Mouse (Mus musculus): ENCODE measurements around the gene Erf.

Erf gene

DNA sequence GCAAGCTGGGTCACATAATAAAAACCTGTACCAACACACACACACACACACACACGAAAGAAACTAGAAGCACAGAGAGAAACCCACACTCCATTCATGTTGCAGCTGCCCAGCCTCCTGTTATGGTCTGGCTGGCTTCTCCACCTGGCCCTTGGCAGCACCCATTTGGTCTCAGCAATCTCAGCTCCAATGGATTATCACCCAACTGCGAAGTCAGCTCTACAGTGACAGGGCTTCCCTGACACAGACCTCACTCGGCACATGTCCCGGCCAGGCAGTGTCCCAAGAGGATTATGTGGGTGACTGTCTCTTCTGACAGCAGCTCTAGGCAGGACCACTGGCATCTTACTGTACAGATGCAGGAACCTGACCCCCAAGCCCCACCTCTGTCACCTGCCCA is 40.1 kb downstream of the Erf start:
- no peak for DNase-seq (ENCODE audit: low read depth, low spot score)

DNA sequence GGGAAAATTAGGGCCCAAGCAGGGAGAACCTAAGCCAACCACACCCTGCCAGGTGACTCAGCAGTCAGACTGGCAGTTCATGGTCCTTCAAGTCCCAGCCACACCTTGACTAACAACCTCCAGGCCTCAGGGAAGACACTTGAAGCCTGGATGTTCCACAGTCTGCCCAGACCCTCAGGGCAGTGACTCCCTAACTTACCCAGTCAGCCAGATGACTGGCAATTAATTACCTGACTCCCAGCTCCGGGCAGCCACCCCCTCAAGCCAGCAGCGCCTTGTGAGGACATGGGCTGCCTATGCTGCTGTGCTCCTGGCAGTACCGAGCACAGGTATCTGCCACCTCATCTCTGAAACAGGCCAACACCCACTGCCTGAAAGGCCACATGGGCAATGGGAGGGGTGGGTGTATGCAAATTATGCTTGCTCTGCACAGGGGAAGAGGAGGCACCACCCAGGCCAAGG is 41.4 kb downstream of the Erf start:
- no peak for DNase-seq (ENCODE audit: low read depth, low spot score)

DNA sequence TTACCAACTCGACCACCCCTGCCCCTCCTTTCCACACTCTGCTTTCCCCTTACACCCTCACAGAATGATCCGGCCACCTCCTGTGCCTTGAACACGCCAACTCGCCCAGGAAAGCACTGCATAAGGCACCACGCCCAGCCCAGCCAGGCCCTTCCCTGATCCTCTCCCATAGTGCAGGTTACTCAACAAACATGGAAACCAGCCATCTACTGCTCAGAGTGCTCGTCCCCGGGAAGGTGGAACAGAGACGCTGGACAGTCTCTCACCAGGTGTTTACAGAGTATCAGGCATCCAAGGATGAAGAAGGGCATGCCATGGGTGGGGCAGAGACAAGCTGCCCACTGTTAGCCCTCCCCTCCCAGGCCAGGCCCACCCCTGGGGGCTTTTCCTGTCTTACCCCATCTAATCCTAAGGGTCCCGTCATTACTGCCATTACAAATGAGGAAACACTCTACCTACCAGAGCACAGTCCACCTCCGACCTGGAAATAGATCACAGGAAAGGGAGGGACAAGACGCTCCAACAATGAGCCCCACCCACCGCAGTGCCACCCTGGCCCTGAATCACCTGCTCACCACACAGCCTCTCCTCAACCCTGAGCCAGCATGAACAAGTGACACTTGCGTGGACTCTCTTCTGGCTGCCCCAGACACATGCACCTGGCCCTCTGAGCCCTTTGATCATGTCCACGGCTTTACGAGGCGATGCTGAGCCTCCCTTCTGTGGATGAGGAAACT is 44.3 kb downstream of the Erf start:
- DNase-seq (ENCODE audit: low read depth, low spot score), result no peak

DNA sequence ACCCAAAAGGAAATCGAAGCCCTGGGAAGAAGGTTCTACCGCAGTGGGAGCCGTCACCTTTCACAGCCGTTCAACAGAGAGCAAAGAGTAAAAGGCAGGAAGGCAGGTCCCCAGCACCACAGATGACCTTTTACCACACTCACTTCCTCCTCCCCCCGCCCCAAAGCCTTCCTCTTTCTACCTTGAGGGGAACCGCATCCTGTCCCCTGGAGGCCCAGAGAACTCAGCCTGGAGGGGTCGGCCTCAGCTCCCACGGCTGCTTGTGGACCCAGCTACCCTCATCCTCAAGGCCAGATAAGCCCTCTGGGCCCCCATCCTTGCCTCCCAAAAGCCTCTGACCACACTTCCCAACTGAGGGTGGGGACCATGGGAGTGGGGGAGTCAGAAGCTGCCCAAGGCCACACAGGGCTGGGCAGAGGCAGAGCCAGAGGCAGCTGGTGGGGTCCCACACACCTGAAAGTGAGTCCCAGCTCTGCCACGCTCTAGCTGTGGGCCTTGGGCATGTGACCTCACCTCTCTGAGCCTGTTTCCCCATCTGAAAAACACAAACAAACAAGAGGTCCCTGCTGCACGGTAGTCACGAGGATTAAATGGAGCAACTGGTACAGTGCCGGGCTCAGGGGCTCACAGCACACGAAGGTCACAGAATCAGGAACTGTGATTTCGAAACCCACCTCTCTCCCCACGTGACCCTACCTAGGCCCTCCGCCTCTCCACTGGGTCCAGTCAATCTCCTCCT is 45.0 kb downstream of the Erf start:
- DNase-seq (ENCODE audit: low read depth, low spot score), result no peak

DNA sequence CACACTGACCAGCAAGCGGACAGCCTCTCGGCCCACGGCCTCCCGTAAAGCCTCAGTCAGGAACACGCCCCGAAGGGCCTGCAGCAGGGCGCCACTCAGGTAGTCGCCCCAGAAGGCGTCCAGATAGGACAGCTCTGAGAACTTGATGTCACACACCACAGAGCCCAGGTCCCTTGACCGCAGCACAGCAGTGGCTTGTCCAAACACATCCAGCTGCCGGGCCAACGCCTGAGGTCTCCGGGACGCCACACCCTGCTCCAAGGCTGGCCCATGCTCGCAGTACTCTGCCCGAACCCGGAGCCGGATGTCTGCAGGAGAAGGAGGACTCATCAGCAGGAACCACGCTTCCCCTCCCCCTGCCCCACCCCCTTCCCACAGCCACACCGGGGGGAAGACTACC is 46.9 kb downstream of the Erf start:
- DNase-seq (ENCODE audit: low read depth, low spot score), result no peak

DNA sequence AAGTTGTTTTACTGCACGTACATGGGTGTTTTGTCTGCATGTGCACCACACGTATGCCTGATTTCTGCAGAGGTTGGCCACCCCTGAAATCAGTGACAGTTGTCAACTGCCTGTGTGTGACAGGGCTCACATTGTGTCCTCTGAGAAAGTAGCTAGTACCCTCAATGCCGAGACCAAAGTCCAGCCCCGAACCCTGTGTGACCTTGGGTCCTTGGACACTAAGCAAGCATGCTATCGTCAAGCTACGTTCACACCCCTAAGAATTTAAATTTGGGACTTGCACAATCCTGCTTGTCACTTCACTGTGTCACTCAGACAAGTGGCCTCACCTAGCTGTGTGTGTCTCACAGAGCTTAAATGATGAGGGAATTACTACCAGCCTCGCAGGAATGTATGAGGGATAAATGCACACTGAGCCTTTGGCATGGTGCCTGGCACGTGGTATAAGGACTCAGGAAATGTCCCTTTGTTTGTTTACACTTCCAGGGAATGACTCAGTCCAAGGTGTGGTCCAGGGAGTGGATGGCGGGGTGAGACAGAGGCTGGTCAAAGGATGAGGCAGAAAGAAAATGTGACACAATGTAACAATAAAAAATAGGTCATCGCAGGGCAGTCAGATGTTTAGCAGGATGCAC is 53.1 kb downstream of the Erf start:
- DNase-seq (ENCODE audit: low read depth, low spot score), result no peak

DNA sequence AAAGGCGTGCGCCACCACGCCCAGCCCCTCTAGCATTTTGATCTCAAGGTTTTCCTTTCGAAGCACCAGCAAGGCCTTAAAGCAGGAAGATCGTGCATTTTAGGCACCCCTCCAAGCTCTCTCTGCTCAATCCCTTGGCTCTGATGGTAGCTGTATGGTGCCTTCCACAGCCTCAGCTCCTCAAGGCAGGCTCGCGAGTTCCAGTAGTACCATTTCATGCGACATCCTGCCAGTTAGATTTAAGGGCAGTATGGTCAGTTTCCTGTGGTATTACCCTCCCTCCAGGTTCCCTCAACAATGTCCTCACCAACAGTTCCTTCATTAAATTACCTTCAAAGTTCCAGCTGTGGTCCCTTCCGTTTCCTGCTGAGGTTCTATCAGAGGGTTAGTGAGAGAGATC is 54.5 kb downstream of the Erf start:
- DNase-seq (ENCODE audit: low read depth, low spot score), result no peak

DNA sequence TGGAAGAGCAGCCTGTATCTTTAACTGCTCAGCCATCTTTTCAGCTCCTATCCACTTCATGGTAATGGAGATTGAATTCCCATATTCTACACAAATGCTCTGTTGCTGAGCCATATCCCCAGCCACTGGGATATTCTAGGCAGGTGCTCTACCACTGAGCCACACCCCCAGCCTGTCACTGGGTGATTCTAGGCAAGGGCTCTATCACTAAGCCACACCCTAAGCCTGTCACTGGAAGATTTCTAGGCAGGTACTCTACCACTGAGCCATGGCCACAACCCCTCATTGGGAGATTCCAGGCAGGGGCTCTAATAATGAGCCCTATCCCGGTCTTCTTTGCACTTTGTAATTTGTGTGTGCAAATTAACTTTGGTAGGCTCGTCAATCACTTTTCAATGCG is 55.4 kb downstream of the Erf start:
- no peak for DNase-seq (ENCODE audit: low read depth, low spot score)

All from WW6 (cell line).